Mouse (Mus musculus): ENCODE measurements around the gene Rep15. TPM values are rescaled to one million over a fixed set of nuclear protein-coding genes. Genes with fewer than 3 reads are reported as not detected.

Gene Rep15
- 0.09 and 0.16 TPM in 2 replicates for polyA plus RNA-seq (2012; rRNA removed)

DNA sequence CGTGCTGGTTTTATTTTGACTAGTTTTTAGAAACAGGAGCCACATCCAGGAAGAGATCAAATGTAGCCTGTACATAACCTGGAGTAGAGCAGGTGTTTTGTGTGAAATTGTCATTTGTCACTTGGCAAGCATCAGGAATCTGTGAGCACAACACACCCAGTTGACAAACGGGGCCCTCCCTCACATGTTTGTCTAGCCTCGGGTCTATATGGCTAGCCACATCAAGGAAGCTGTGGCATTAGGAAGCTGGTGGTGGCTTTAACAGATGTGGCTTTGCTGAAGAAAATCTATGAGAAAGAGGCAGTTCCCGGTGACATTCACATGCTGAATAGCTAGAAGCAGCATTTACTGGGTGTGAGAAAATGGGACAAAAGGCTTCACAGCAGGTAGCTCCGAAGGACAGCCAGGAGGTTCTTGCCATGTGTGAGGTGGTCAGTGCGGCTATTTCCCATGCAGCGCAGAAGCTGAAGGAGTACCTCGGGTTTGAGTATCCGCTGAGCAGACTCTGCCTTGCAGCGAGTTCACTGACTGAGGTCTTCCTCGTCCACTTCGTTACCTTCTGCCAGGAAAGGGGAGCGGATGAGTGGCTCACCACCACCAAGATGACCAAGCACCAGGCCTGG lies at the start of gene Rep15:
Rep15 (plus strand) TSS at position 282 of the 623 bp plus-strand sequence.
- Histone ChIP-seq H3K27me3 (ENCODE audit: control insufficient read depth, insufficient read depth, low read length) (no peaks in the 10 kb centered on the region), H3K36me3 (ENCODE audit: control insufficient read depth, insufficient read depth, low read length) (no peaks in the 10 kb centered on the region), H3K4me3 (ENCODE audit: control insufficient read depth, insufficient read depth, low read length) (no peak within 1 kb of the TSS), H3K4me1 (replicated peaks; ENCODE audit: control insufficient read depth, insufficient read depth, low read length) (peaks cover 6% of the 10 kb centered on the region), H3K27ac (ENCODE audit: control insufficient read depth, insufficient read depth, low read length) (no peak within 1 kb of the TSS)
- TF ChIP-seq POLR2A (IDR thresholded peaks at IDR 0.05; ENCODE audit: control insufficient read depth, extremely low read depth, insufficient read depth, low read length, poor library complexity) = no peak
- TF ChIP-seq CTCF (IDR thresholded peaks at IDR 0.05; ENCODE audit: borderline replicate concordance, control insufficient read depth, extremely low read depth, insufficient read depth, low read length, poor library complexity) = no peak
- 48% methylated on average over 13 of the region's 13 CpGs for WGBS
- no peak for DNase-seq

- no peak overlapping the region for H3K27ac ChIP-seq (ENCODE audit: control insufficient read depth, insufficient read depth, low read length)
- 90% methylated on average over 3 of the region's 3 CpGs for WGBS
- H3K4me1 ChIP-seq (replicated peaks; ENCODE audit: control insufficient read depth, insufficient read depth, low read length) = no peaks in the 10 kb centered on the region
- TF ChIP-seq POLR2A (IDR thresholded peaks at IDR 0.05; ENCODE audit: control insufficient read depth, extremely low read depth, insufficient read depth, low read length, poor library complexity) (no peak), CTCF (IDR thresholded peaks at IDR 0.05; ENCODE audit: borderline replicate concordance, control insufficient read depth, extremely low read depth, insufficient read depth, low read length, poor library complexity) (no peak)
- H3K4me3 ChIP-seq (ENCODE audit: control insufficient read depth, insufficient read depth, low read length) = no peak overlapping the region
- DNase-seq = no peak
- no peaks in the 10 kb centered on the region for H3K36me3 ChIP-seq (ENCODE audit: control insufficient read depth, insufficient read depth, low read length)
- no peaks in the 10 kb centered on the region for H3K27me3 ChIP-seq (ENCODE audit: control insufficient read depth, insufficient read depth, low read length)
These were observed 47.8 kb upstream of the Rep15 start for GRCm38 (mm10) chr6:146984569-146984968.

DNA sequence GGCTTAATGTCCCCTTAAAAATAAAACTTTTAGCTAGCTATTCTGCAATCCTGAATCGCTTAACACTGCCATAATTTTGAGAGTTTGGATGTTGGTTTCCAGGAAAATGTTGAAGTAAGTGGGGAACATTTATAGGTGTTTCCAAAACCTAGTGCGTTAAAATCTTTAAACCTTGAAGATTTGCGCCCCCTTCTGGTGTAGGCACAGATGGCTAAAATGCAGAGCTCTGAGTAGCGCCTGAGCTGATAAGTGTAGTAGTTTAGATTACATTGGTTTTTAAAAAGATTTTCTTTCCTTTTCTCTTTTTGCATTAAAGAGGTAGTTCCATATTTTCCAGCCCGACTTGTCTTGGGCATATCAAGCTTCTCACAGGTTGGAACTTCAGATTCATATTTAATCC lies 38.1 kb upstream of the Rep15 start:
- DNase-seq = peak; percentile 50
- Histone ChIP-seq H3K4me3 (ENCODE audit: control insufficient read depth, insufficient read depth, low read length) (no peak overlapping the region), H3K27ac (ENCODE audit: control insufficient read depth, insufficient read depth, low read length) (no peak overlapping the region), H3K36me3 (ENCODE audit: control insufficient read depth, insufficient read depth, low read length) (no peaks in the 10 kb centered on the region), H3K4me1 (replicated peaks; ENCODE audit: control insufficient read depth, insufficient read depth, low read length) (no peaks in the 10 kb centered on the region), H3K27me3 (ENCODE audit: control insufficient read depth, insufficient read depth, low read length) (no peaks in the 10 kb centered on the region)
- TF ChIP-seq POLR2A (IDR thresholded peaks at IDR 0.05; ENCODE audit: control insufficient read depth, extremely low read depth, insufficient read depth, low read length, poor library complexity) = no peak
- TF ChIP-seq CTCF (IDR thresholded peaks at IDR 0.05; ENCODE audit: borderline replicate concordance, control insufficient read depth, extremely low read depth, insufficient read depth, low read length, poor library complexity) = no peak
- 44% methylated on average over 5 of the region's 5 CpGs for WGBS

GRCm38 (mm10) chr6:146995391-146995790 lies 37.0 kb upstream of the Rep15 start:
- Histone ChIP-seq H3K4me3 (ENCODE audit: control insufficient read depth, insufficient read depth, low read length) (no peak overlapping the region), H3K27ac (ENCODE audit: control insufficient read depth, insufficient read depth, low read length) (no peak overlapping the region), H3K27me3 (ENCODE audit: control insufficient read depth, insufficient read depth, low read length) (no peaks in the 10 kb centered on the region), H3K4me1 (replicated peaks; ENCODE audit: control insufficient read depth, insufficient read depth, low read length) (no peaks in the 10 kb centered on the region), H3K36me3 (ENCODE audit: control insufficient read depth, insufficient read depth, low read length) (no peaks in the 10 kb centered on the region)
- no peak for TF ChIP-seq CTCF (IDR thresholded peaks at IDR 0.05; ENCODE audit: borderline replicate concordance, control insufficient read depth, extremely low read depth, insufficient read depth, low read length, poor library complexity)
- no peak for TF ChIP-seq POLR2A (IDR thresholded peaks at IDR 0.05; ENCODE audit: control insufficient read depth, extremely low read depth, insufficient read depth, low read length, poor library complexity)
- DNase-seq = no peak
- WGBS = 93% methylated on average over 2 of the region's 2 CpGs

- no peak for DNase-seq
- WGBS = 97% methylated on average over 6 of the region's 6 CpGs
- Histone ChIP-seq H3K27me3 (ENCODE audit: control insufficient read depth, insufficient read depth, low read length) (no peaks in the 10 kb centered on the region), H3K4me1 (replicated peaks; ENCODE audit: control insufficient read depth, insufficient read depth, low read length) (no peaks in the 10 kb centered on the region), H3K4me3 (ENCODE audit: control insufficient read depth, insufficient read depth, low read length) (no peak overlapping the region), H3K27ac (ENCODE audit: control insufficient read depth, insufficient read depth, low read length) (no peak overlapping the region), H3K36me3 (ENCODE audit: control insufficient read depth, insufficient read depth, low read length) (no peaks in the 10 kb centered on the region)
- TF ChIP-seq POLR2A (IDR thresholded peaks at IDR 0.05; ENCODE audit: control insufficient read depth, extremely low read depth, insufficient read depth, low read length, poor library complexity) (no peak), CTCF (IDR thresholded peaks at IDR 0.05; ENCODE audit: borderline replicate concordance, control insufficient read depth, extremely low read depth, insufficient read depth, low read length, poor library complexity) (no peak)
These were observed 36.5 kb upstream of the Rep15 start for GRCm38 (mm10) chr6:146995878-146996277.

DNA sequence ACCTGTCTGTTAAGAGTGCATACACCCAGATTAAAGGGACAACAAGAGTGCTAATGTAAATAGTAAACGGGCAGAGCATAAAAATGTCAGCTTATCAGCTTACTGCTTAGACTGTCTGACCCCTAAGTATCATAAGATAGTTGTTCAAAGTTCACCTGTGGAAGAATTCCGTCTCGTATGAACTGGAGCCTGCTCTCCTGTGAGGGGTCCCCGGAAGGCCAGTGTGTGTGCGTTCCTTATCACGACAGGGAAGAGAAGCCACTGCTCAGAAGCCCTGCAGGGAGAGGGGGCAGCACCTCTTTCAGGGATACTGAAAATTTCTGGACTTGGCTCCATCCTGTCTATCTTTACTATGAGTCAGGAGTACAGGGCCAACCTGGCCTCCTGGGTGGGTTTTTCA lies 35.4 kb upstream of the Rep15 start:
- H3K27me3 ChIP-seq (ENCODE audit: control insufficient read depth, insufficient read depth, low read length) = no peaks in the 10 kb centered on the region
- no peaks in the 10 kb centered on the region for H3K36me3 ChIP-seq (ENCODE audit: control insufficient read depth, insufficient read depth, low read length)
- H3K27ac ChIP-seq (ENCODE audit: control insufficient read depth, insufficient read depth, low read length) = no peak overlapping the region
- no peak overlapping the region for H3K4me3 ChIP-seq (ENCODE audit: control insufficient read depth, insufficient read depth, low read length)
- no peaks in the 10 kb centered on the region for H3K4me1 ChIP-seq (replicated peaks; ENCODE audit: control insufficient read depth, insufficient read depth, low read length)
- 95% methylated on average over 6 of the region's 6 CpGs for WGBS
- DNase-seq = no peak
- TF ChIP-seq POLR2A (IDR thresholded peaks at IDR 0.05; ENCODE audit: control insufficient read depth, extremely low read depth, insufficient read depth, low read length, poor library complexity) = no peak

- TF ChIP-seq POLR2A (IDR thresholded peaks at IDR 0.05; ENCODE audit: control insufficient read depth, extremely low read depth, insufficient read depth, low read length, poor library complexity) = no peak
- no peak for TF ChIP-seq CTCF (IDR thresholded peaks at IDR 0.05; ENCODE audit: borderline replicate concordance, control insufficient read depth, extremely low read depth, insufficient read depth, low read length, poor library complexity)
- H3K4me1 ChIP-seq (replicated peaks; ENCODE audit: control insufficient read depth, insufficient read depth, low read length) = no peaks in the 10 kb centered on the region
- H3K36me3 ChIP-seq (ENCODE audit: control insufficient read depth, insufficient read depth, low read length) = no peaks in the 10 kb centered on the region
- no peak for DNase-seq
- H3K27me3 ChIP-seq (ENCODE audit: control insufficient read depth, insufficient read depth, low read length) = no peaks in the 10 kb centered on the region
- no peak overlapping the region for H3K4me3 ChIP-seq (ENCODE audit: control insufficient read depth, insufficient read depth, low read length)
- 97% methylated on average over 4 of the region's 4 CpGs for WGBS
- H3K27ac ChIP-seq (ENCODE audit: control insufficient read depth, insufficient read depth, low read length) = no peak overlapping the region
These were observed 33.7 kb upstream of the Rep15 start for GRCm38 (mm10) chr6:146998710-146999109.

Measured in thymus, adult 2 months (tissue).